Mouse (Mus musculus) olfactory bulb, adult 2 months (tissue): Measurements from ENCODE around the gene Btbd11.

Source experiments
- CTCF ChIP-seq: fragments of 200-500 bp; IDR thresholded peaks from 2 replicates; pipeline ENCODE4 v1.5.1; 2012; ENCODE audit warnings: low read depth, mild to moderate bottlenecking, low read length, moderate library complexity; ENCODE audit not compliant: insufficient read depth
- POLR2A ChIP-seq: fragments of 200-500 bp; IDR thresholded peaks from 2 replicates; pipeline ENCODE4 v1.6.1; 2012; ENCODE audit warnings: mild to moderate bottlenecking, low read depth, low read length, moderate library complexity; ENCODE audit not compliant: insufficient read depth

DNA sequence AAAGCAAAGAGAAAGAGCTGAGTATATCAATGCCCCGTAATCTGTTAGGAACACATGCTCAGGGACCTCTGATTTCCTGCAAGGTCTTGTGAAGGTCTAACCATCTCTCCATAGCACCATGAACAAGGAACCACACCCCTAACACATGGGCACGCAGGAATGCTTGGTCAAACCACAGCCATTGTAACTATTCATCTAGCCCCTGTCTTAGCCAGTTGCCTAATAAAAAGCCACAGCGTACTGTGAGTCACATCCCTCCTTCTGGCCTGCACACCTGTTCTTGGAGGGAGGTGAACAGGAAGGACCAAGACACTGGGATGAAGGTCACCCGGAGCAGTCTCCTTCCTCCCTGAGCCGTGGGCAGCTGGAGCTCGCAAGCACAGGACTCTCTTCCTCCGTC, 253.0 kb downstream of the Btbd11 start:
- TF ChIP-seq CTCF (no peak), POLR2A (no peak)
